Mouse (Mus musculus): ENCODE measurements at regions not wholly inside any gene's neighbourhood (a gene's known extent, or its start where the extent isn't known, plus 50 kb on each side); places are given as distances from the start of the nearest gene placed in this dataset.

DNA sequence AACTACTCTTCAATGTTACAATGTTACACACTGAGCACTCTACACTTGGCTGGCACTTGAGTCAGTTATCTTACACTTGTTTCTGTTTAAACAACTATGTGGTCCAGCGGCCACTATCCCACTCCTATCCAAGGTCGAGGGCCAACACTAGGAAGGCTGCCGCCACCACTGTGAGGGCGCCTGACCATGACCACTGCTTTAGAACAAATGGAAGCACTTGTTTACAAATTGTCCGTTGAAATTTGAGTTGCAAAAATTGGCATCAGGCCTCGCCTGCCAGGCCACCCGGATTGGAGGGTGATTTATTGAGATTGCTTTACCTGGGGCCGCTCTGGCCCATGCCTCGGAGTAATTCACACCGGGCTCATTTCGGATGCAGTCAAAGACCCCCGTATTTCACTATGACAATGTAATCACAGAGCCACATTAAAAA, 83.5 kb upstream of the A530016L24Rik start:
- TF ChIP-seq CTCF (IDR thresholded peaks at IDR 0.05; ENCODE audit: extremely low read depth, insufficient read length, insufficient replicate concordance, low read depth, low read length) (no peak), POLR2A (IDR thresholded peaks at IDR 0.05; ENCODE audit: low read depth, low read length) (no peak)
